Mouse (Mus musculus) G1E (cell line): ENCODE data around the gene Ntm.

Source experiments
- CTCF ChIP-seq: IDR thresholded peaks from 2 replicates; pipeline ENCODE4 v1.5.1; 2012; ENCODE audit warnings: low read depth, low read length, inconsistent platforms, mixed read lengths
- GATA1 ChIP-seq: IDR thresholded peaks from 2 replicates; pipeline ENCODE4 v1.6.1; 2012; ENCODE audit warnings: borderline replicate concordance, low read length, inconsistent platforms, mixed read lengths
- POLR2AphosphoS5 ChIP-seq: IDR thresholded peaks from 2 replicates; pipeline ENCODE4 v1.6.1; 2012; ENCODE audit warnings: low read depth, low read length, inconsistent platforms; ENCODE audit not compliant: insufficient replicate concordance

GRCm38 (mm10) chr9:29055637-29056036 lies 907.3 kb downstream of the Ntm start:
- TF ChIP-seq CTCF, result no peak
- no peak for TF ChIP-seq GATA1
- TF ChIP-seq POLR2AphosphoS5, result no peak
